Mouse (Mus musculus): ENCODE measurements around the gene Hras. TPM values are rescaled to one million over a fixed set of nuclear protein-coding genes. Genes with fewer than 3 reads are reported as not detected.

The Hras gene
- total and polyA plus RNA-seq, 3 experiments: 149 to 183 TPM; not detected in 1

DNA sequence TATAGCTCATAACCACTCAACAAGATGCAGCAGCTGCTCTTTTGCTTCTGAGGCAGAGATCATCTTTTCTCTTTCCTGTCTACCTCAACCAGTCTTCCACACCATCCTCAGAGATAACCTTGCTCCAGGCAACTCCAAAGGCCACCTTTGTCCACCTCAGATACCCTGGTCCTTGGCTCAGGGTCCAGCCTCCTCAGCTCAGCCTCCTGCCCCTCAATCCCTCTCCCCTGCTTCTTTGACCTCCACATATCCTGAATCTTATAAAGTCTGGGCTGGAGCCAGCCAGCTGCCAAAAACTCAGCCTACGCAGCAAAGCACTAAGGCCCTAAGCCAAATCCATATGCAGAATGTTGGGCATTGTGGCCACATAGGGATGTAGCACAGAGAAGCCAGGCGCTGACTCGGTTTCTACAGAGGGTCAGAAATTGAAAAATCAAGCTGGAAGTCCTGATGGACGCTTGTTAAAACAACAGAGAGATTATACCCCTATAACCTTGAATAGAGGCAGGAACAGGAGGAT lies 29.0 kb upstream of the Hras start:
- no peak for TF ChIP-seq TBP (IDR thresholded peaks at IDR 0.05; ENCODE audit: low read depth, low read length)
- no peak for TF ChIP-seq MAX (IDR thresholded peaks at IDR 0.05; ENCODE audit: low read length)
- TF ChIP-seq UBTF (IDR thresholded peaks at IDR 0.05; ENCODE audit: borderline replicate concordance, insufficient read depth, low read depth, low read length): no peak
- no peak for TF ChIP-seq E2F4 (IDR thresholded peaks at IDR 0.05; ENCODE audit: borderline replicate concordance, low read depth, low read length)
- no peak for TF ChIP-seq ZMIZ1 (IDR thresholded peaks at IDR 0.05; ENCODE audit: low read depth, low read length)
- no peak for TF ChIP-seq JUND (IDR thresholded peaks at IDR 0.05; ENCODE audit: low read depth, low read length)
- TF ChIP-seq USF2 (IDR thresholded peaks at IDR 0.05; ENCODE audit: borderline replicate concordance in 1 of 2, insufficient read depth in 1 of 2, low read depth in 1 of 2, low read length in 2 of 2): no peak
- TF ChIP-seq POLR2A (IDR thresholded peaks at IDR 0.05; ENCODE audit: control insufficient read depth in 1 of 2, insufficient read depth in 1 of 2, low read depth in 1 of 2, low read length in 2 of 2, poor library complexity in 1 of 2): no peak
- no peak for TF ChIP-seq POLR2AphosphoS5 (IDR thresholded peaks at IDR 0.05; ENCODE audit: borderline replicate concordance, low read depth, low read length)
- no peak for TF ChIP-seq RCOR1 (IDR thresholded peaks at IDR 0.05; ENCODE audit: low read depth, low read length)
- no peak for TF ChIP-seq CHD2 (IDR thresholded peaks at IDR 0.05; ENCODE audit: low read length)
- Histone ChIP-seq H3K27me3 (ENCODE audit: control insufficient read depth in 1 of 2, insufficient read depth in 2 of 2, low read length in 2 of 2) (no peaks in the 10 kb centered on the region), H3K9ac (ENCODE audit: control insufficient read depth, low read depth, low read length, poor library complexity, severe bottlenecking) (peak overlapping the region; percentile 40; the same call in 1 of the 2 replicates), H3K4me1 (ENCODE audit: control insufficient read depth in 1 of 2, insufficient read depth in 2 of 2, low read length in 2 of 2) (peaks cover 0 to 9% of the 10 kb centered on the region in 2 experiments; a peak in 3 of 4 replicates), H3K4me3 (ENCODE audit: control insufficient read depth in 1 of 2, insufficient read depth in 1 of 2, low read depth in 2 of 2, low read length in 2 of 2) (no peak overlapping the region), H3K27ac (ENCODE audit: control insufficient read depth, low read depth, low read length) (no peak overlapping the region), H3K36me3 (ENCODE audit: control insufficient read depth in 1 of 2, insufficient read depth in 2 of 2, low read length in 2 of 2) (peaks cover 0 to 6% of the 10 kb centered on the region in 2 experiments; a peak in 2 of 4 replicates), H3K9me3 (replicated peaks; ENCODE audit: insufficient read depth, low read length) (no peaks in the 10 kb centered on the region), H3K79me2 (ENCODE audit: control insufficient read depth, insufficient read depth, low read length, poor library complexity) (no peaks in the 10 kb centered on the region)
- no peak for DNase-seq (ENCODE audit: low read depth, low spot score)

DNA sequence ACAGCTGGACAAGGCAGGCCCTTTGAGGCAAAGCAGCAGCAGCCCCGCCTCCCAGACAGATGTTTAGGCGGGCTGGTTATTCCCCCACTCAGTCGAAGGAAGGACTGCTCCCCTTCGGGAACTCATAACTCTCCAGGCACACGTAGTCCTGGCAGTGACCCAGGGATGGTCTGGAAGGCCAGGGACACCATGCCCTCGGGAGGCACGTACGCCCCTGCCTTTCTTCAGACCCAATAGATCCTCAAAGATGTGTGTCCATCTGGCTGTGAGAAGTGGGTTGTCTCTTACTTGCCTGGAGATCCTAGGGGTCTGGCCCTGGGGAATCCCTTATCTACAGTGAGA lies 28.3 kb upstream of the Hras start:
- Histone ChIP-seq H3K27ac (ENCODE audit: control insufficient read depth, low read depth, low read length) (no peak overlapping the region), H3K4me3 (ENCODE audit: control insufficient read depth in 1 of 2, insufficient read depth in 1 of 2, low read depth in 2 of 2, low read length in 2 of 2) (peak overlapping the region; percentile 30 to 36), H3K4me1 (ENCODE audit: control insufficient read depth in 1 of 2, insufficient read depth in 2 of 2, low read length in 2 of 2) (peaks cover 0 to 9% of the 10 kb centered on the region in 2 experiments; a peak in 3 of 4 replicates), H3K9me3 (replicated peaks; ENCODE audit: insufficient read depth, low read length) (no peaks in the 10 kb centered on the region), H3K36me3 (ENCODE audit: control insufficient read depth in 1 of 2, insufficient read depth in 2 of 2, low read length in 2 of 2) (peaks cover 0 to 6% of the 10 kb centered on the region in 2 experiments; a peak in 2 of 4 replicates), H3K9ac (ENCODE audit: control insufficient read depth, low read depth, low read length, poor library complexity, severe bottlenecking) (peak overlapping the region; percentile 40), H3K79me2 (ENCODE audit: control insufficient read depth, insufficient read depth, low read length, poor library complexity) (no peaks in the 10 kb centered on the region), H3K27me3 (ENCODE audit: control insufficient read depth in 1 of 2, insufficient read depth in 2 of 2, low read length in 2 of 2) (no peaks in the 10 kb centered on the region)
- TF ChIP-seq MXI1 (IDR thresholded peaks at IDR 0.05; ENCODE audit: low read depth, low read length) (0 out of 2 replicates have a peak, but pooled peaks have one; percentile 0), SIN3A (IDR thresholded peaks at IDR 0.05; ENCODE audit: low read length) (0 out of 2 replicates have a peak, but pooled peaks have one; percentile 15), MAX (IDR thresholded peaks at IDR 0.05; ENCODE audit: low read length) (peak; percentile 2; the same call in 1 of the 2 replicates), POLR2A (IDR thresholded peaks at IDR 0.05; ENCODE audit: control insufficient read depth in 1 of 2, insufficient read depth in 1 of 2, low read depth in 1 of 2, low read length in 2 of 2, poor library complexity in 1 of 2) (peak in 1 of 2 experiments; percentile 56; a peak in 1 of 4 replicates), MAZ (IDR thresholded peaks at IDR 0.05; ENCODE audit: low read depth, low read length) (0 out of 2 replicates have a peak, but pooled peaks have one; percentile 12), RCOR1 (IDR thresholded peaks at IDR 0.05; ENCODE audit: low read depth, low read length) (peak; percentile 13; the same call in 1 of the 2 replicates), MYC (IDR thresholded peaks at IDR 0.05; ENCODE audit: low read depth, low read length) (0 out of 2 replicates have a peak, but pooled peaks have one; percentile 8), ELF1 (IDR thresholded peaks at IDR 0.05; ENCODE audit: low read depth, low read length) (0 out of 2 replicates have a peak, but pooled peaks have one; percentile 2), ZNF384 (IDR thresholded peaks at IDR 0.05; ENCODE audit: low read depth, low read length) (no peak), TAL1 (IDR thresholded peaks at IDR 0.05; ENCODE audit: low read length) (no peak), KAT2A (conservative IDR thresholded peaks at IDR 0.05; ENCODE audit: low read depth, low read length) (no peak), HCFC1 (IDR thresholded peaks at IDR 0.05; ENCODE audit: low read depth, low read length) (peak; percentile 5)
- no peak for DNase-seq (ENCODE audit: low read depth, low spot score)

All from MEL (cell line).